Mouse (Mus musculus) CH12.LX (cell line): ENCODE measurements around the gene 1700020N01Rik.

ENCODE experiments used
- CHD2 ChIP-seq: IDR thresholded peaks from 2 replicates; pipeline ENCODE4 v1.6.1; 2011; ENCODE audit warnings: low read length, improper control_type of control experiment
- CTCF ChIP-seq, 2 experiments: IDR thresholded peaks in 1 of 2; conservative IDR thresholded peaks in 1 of 2; 2 replicates each; pipeline ENCODE4 v1.5.1; 2011 to 2012; ENCODE audit warnings: low read depth in 2 of 2, low read length in 2 of 2, improper control_type of control experiment in 1 of 2, inconsistent platforms in 1 of 2, mild to moderate bottlenecking in 1 of 2, moderate library complexity in 1 of 2
- ELF1 ChIP-seq: IDR thresholded peaks from 2 replicates; pipeline ENCODE4 v1.6.1; 2014; ENCODE audit warnings: low read depth, mild to moderate bottlenecking, inconsistent platforms, low read length, improper control_type of control experiment
- HCFC1 ChIP-seq: IDR thresholded peaks from 2 replicates; pipeline ENCODE4 v1.6.1; 2012; ENCODE audit warnings: low read depth, mild to moderate bottlenecking, inconsistent platforms, low read length, improper control_type of control experiment
- MAZ ChIP-seq: IDR thresholded peaks from 2 replicates; pipeline ENCODE4 v1.6.1; 2012; ENCODE audit warnings: low read depth, mild to moderate bottlenecking, inconsistent platforms, low read length, improper control_type of control experiment, moderate library complexity
- MEF2A ChIP-seq: IDR thresholded peaks from 2 replicates; pipeline ENCODE4 v1.6.1; 2014; ENCODE audit warnings: low read depth, mild to moderate bottlenecking, inconsistent platforms, low read length, improper control_type of control experiment, borderline replicate concordance
- POLR2A ChIP-seq: IDR thresholded peaks from 2 replicates; pipeline ENCODE4 v1.6.1; 2011; ENCODE audit warnings: low read depth, mild to moderate bottlenecking, improper control_type of control experiment, low read length
- POLR2AphosphoS2 ChIP-seq: IDR thresholded peaks from 2 replicates; pipeline ENCODE4 v1.6.1; 2011; ENCODE audit warnings: low read depth, low read length, improper control_type of control experiment
- RCOR1 ChIP-seq: conservative IDR thresholded peaks from 2 replicates; pipeline ENCODE4 v1.6.1; 2012; ENCODE audit warnings: low read depth, mild to moderate bottlenecking, inconsistent platforms, low read length, improper control_type of control experiment
- TCF12 ChIP-seq: IDR thresholded peaks from 2 replicates; pipeline ENCODE4 v1.6.1; 2014; ENCODE audit warnings: low read depth, mild to moderate bottlenecking, inconsistent platforms, low read length, improper control_type of control experiment
- UBTF ChIP-seq: IDR thresholded peaks from 2 replicates; pipeline ENCODE4 v1.6.1; 2012; ENCODE audit warnings: low read depth, mild to moderate bottlenecking, inconsistent platforms, low read length, improper control_type of control experiment, moderate library complexity
- ZNF384 ChIP-seq: IDR thresholded peaks from 2 replicates; pipeline ENCODE4 v1.6.1; 2012; ENCODE audit warnings: low read depth, low read length, improper control_type of control experiment, inconsistent platforms

- TF ChIP-seq CTCF (conservative IDR thresholded peaks at IDR 0.05 in 1 of 2, IDR thresholded peaks at IDR 0.05 in 1 of 2; ENCODE audit: low read depth in 2 of 2, low read length in 2 of 2), result no peak
- TF ChIP-seq POLR2A, result no peak
- no peak for TF ChIP-seq CHD2
- TF ChIP-seq HCFC1, result no peak
- TF ChIP-seq ZNF384, result no peak
- no peak for TF ChIP-seq TCF12
- TF ChIP-seq RCOR1, result no peak
- TF ChIP-seq MEF2A, result no peak
- TF ChIP-seq ELF1, result no peak
- TF ChIP-seq POLR2AphosphoS2, result no peak
- TF ChIP-seq MAZ, result no peak
- no peak for TF ChIP-seq UBTF
These were observed 11.5 kb downstream of the 1700020N01Rik start for GRCm38 (mm10) chr10:21604476-21604875.
